Mouse (Mus musculus): ENCODE measurements around the gene D11Wsu47e.

DNA sequence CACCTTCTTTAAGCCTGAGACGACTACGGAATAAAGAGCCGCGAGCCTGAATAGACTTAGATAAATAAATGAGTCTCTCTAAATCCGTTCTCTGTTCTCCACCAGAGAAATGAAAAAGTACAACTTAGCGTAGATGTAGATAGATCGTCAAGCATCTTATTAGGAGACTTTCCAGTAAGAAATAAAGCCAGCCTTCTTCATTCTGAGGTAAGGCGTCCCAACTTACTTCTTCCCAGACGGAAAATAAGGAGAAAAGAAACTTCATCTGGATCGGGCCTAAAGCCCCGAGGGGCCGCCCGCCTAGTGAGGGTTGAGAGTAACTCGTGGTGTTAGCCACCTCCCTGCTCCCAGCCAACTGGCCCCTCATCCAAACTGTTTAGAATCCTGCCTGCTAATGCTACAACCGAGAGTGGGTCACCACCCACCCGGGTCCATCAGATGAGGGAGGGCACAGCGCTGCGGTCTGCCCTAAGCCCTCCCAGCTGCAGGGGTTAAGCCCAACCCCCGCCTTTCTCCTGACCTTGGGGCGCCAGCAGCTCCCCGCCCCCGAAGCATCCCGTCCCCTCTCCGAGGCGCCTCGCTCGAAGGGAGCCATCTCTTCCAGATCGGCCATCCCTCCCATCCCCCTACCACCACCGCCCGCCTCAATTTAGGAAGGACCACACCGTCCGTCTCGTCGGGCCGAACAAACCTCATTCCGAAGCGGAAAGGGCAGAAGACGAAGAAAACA is 1.1 kb upstream of the D11Wsu47e start:
- TF ChIP-seq HCFC1 (IDR thresholded peaks at IDR 0.05; ENCODE audit: borderline replicate concordance, insufficient read depth, low read length) (0 out of 2 replicates have a peak, but pooled peaks have one; percentile 11), MAFK (IDR thresholded peaks at IDR 0.05; ENCODE audit: insufficient read depth, low read depth, low read length) (no peak), CHD2 (IDR thresholded peaks at IDR 0.05; ENCODE audit: low read depth, low read length) (no peak)

All from ES-E14 (cell line).